Mouse (Mus musculus) right cerebral cortex, postnatal 36 days (tissue): ENCODE measurements at regions not wholly inside any gene's neighbourhood (a gene's known extent, or its start where the extent isn't known, plus 50 kb on each side); places are given as distances from the start of the nearest gene placed in this dataset.

Experiments
- DNase-seq, 2 experiments: peaks; one replicate each; pipeline ENCODE4 v3.0.0; 2022; ENCODE audit warnings: low spot score in 2 of 2, mixed read lengths in 1 of 2

- DNase-seq, result no peak
Observed at GRCm38 (mm10) chr12:102057979-102058378, 70.6 kb upstream of the Slc24a4 start.

GRCm38 (mm10) chr12:102058428-102058827 is 70.1 kb upstream of the Slc24a4 start:
- peak in 1 of 2 experiments; percentile 15 for DNase-seq

DNA sequence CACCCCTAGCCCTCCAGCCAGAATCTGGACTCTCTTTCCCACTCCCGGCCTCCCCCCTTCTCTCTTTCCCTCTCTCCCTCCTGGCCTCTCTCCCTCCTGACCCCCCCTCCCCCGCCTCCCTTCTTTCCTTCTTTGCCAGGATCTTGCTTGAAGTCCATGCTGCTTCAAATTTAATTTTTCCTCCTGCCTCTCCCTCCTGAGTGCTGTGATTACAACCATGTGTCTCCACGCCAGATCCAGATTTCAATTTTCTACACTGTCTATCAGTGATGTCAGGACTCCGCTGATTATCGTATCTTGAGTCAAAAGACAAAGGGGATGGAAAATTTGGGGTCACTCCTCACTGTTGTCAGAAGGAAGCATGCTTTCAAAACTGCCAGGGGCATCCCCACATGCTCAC is 67.4 kb upstream of the Slc24a4 start:
- DNase-seq, result no peak

GRCm38 (mm10) chr12:102061657-102062614 is 66.6 kb upstream of the Slc24a4 start:
- no peak for DNase-seq

DNA sequence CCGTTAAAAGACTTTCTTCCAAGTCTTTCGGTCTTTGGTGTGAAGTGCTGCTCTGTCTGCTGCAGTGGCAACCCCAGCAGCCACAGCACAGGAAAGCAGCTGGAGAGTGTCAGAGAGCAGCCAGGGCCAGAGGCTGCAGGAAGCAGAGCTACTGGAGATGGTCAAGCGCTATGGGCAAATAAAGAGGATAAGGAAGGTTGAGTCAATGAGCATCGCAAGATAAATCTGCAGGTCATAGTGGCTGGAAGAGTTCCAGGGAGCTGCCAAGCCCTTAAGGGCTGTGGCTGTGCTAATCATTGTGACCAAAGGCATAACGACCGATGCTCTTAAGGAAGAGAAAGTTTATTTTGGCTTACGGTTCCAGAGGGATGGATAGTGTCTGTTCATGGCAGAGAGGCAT is 65.9 kb upstream of the Slc24a4 start:
- no peak for DNase-seq

- no peak for DNase-seq
Observed at GRCm38 (mm10) chr12:102063211-102063610, 65.3 kb upstream of the Slc24a4 start.

- peak in 1 of 2 experiments; percentile 21 for DNase-seq
Observed at GRCm38 (mm10) chr12:102064710-102065325, 63.7 kb upstream of the Slc24a4 start.

DNA sequence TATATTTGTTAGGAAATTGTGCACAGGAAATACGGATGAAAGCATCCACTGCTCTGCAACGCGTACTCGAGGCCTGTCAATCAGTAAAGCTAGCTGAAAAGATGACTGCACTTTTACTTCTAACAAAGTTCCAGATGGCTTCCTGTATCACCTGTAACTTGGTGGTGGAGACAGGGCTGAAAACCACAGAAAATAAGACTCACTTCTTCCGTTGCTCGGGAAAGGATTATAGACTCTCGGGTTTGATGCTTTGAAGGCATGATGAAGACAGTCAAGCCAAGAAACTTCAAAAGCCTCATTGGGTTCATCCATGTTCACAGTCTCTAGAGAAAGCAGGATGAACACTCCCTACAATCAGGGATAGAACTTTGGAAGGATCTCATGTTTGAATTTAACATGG is 60.8 kb upstream of the Slc24a4 start:
- DNase-seq, result no peak

GRCm38 (mm10) chr12:102069521-102070201 is 58.9 kb upstream of the Slc24a4 start:
- no peak for DNase-seq

- DNase-seq, result no peak
Observed at GRCm38 (mm10) chr12:102071888-102072619, 56.5 kb upstream of the Slc24a4 start.

DNA sequence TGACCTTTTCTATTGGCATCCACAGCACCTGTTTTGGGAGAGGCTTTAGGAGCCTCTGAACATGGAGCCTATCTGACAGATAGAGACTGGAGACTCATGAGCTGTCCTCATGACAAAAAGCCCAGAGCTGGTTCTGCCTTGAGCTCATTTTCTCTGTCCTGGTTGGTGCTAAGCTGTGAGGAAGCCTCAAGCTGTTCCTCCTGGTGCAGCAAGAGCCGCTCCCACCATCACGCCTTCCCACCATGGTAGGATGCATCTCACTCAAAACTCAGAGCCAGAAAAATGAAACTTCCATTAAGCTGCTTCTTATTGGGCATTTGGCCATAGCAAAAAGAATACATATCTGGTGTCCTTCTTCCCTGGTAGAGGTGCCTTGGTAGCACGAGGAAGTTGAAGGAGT is 55.0 kb upstream of the Slc24a4 start:
- peak in 1 of 2 experiments; percentile 19 for DNase-seq

GRCm38 (mm10) chr12:102076298-102076697 is 52.2 kb upstream of the Slc24a4 start:
- no peak for DNase-seq
